Mouse (Mus musculus): ENCODE measurements around the gene Nipsnap3b. TPM values are rescaled to one million over a fixed set of nuclear protein-coding genes. Genes with fewer than 3 reads are reported as not detected.

Gene Nipsnap3b
- polyA plus RNA-seq, 1 experiment from 2014 or later, result 79.9 TPM

DNA sequence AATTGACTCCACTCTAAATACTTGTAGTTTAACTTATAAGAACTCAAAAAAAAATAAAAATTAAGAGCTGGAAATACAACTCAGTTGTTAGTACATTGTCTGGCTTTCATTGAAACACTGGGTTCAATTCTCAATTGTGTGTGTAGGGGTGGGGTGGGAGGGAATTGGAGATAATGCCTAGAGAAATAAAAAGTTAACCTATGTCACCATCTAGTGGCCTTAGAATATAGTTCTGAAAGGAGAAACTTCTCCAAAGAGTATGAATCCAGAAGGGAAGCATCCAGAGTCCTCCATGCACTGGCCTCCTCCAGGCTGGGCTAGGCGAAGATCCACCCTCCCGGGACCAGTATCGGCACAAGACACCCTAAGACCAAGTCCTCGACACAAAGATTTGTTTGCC lies 2.5 kb upstream of the Nipsnap3b start:
- DNase-seq (peak; percentile 64), ATAC-seq (ENCODE audit: insufficient read depth) (no peak)
- Histone ChIP-seq H3K4me1 (ENCODE audit: insufficient read depth) (no peaks in the 10 kb centered on the region; the same call in 1 of the 2 replicates), H3K27ac (ENCODE audit: low read depth) (no peak overlapping the region), H3K4me3 (ENCODE audit: low read depth, low read length) (no peak overlapping the region), H3K36me3 (ENCODE audit: insufficient read depth) (no peaks in the 10 kb centered on the region), H3K27me3 (ENCODE audit: insufficient read depth, low read length) (no peaks in the 10 kb centered on the region), H3K4me2 (no peak overlapping the region), H3K9me3 (ENCODE audit: low read depth, low read length) (no peaks in the 10 kb centered on the region), H3K9ac (no peak overlapping the region)
- 62% methylated on average over 4 of the region's 4 CpGs for WGBS
- TF ChIP-seq CTCF (IDR thresholded peaks at IDR 0.05; ENCODE audit: low read depth), result 0 out of 2 replicates have a peak, but pooled peaks have one; percentile 35

DNA sequence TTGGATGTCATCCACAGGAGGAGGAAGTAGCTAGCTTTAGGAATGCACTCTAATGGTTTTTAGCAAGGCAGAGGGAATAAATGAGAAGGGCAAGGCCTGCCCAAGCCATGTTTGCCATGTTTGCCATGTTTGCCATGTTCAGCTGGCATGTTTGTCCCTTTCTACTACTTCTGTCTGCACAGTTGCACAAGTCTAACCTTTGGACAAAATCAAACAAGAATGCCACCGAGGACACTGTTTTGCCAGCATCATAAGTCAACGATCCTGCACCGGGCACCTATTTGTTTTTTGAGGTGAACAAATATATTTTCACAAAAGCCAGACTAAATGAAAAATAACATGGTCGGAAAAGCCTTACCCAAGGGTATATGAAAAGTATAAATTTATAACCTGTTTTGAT lies 1.8 kb upstream of the Nipsnap3b start:
- WGBS, result 82% methylated on average over 4 of the region's 4 CpGs
- TF ChIP-seq CTCF (IDR thresholded peaks at IDR 0.05; ENCODE audit: low read depth), result no peak
- Histone ChIP-seq H3K4me1 (ENCODE audit: insufficient read depth) (no peaks in the 10 kb centered on the region; the same call in 1 of the 2 replicates), H3K9me3 (ENCODE audit: low read depth, low read length) (no peaks in the 10 kb centered on the region), H3K27me3 (ENCODE audit: insufficient read depth, low read length) (no peaks in the 10 kb centered on the region), H3K36me3 (ENCODE audit: insufficient read depth) (no peaks in the 10 kb centered on the region), H3K9ac (no peak overlapping the region), H3K27ac (ENCODE audit: low read depth) (no peak overlapping the region), H3K4me2 (no peak overlapping the region), H3K4me3 (ENCODE audit: low read depth, low read length) (no peak overlapping the region)
- DNase-seq, result no peak
- no peak for ATAC-seq (ENCODE audit: insufficient read depth)

DNA sequence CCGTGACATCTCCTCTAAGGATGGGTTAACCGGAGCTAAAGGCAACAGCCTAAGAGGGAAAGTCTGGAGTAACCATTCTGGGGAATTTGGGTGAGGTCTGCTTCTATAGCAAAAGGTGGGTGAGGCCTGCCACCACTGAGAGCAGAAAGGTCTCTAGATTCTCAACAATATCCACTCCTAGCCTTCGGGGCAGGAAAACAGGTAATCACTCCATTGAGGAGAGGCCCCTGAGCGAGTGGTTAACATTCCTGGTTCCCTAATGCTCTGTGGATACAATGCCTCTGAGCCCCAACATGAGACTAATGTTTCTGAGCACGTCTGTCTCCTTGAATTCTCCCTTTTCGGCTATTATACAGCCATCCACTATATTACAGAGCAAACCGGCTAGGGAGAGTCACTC lies 2.7 kb downstream of the Nipsnap3b start:
- ATAC-seq (ENCODE audit: insufficient read depth), result no peak
- WGBS, result 89% methylated on average over 7 of the region's 7 CpGs
- no peaks in the 10 kb centered on the region for H3K27me3 ChIP-seq (ENCODE audit: insufficient read depth, low read length)

DNA sequence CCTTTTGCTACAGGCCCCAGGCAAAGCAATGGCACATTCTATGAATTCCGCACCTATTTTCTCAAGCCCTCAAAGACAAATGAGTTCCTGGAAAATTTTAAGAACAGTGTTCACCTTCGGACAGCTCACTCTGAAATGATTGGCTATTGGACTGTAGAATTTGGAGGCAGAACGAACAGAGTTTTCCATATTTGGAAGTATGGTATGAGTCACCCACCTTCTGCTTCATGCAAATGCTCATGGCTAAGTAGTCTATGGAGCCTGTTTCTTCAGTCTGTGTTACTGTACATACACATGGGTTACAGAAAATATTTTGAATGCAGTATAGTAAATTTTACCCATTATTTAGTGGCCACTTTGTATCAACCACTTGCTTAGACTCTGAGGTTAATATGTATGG lies 3.3 kb downstream of the Nipsnap3b start:
- Histone ChIP-seq H3K9ac (no peak overlapping the region), H3K36me3 (ENCODE audit: insufficient read depth) (peaks cover 35% of the 10 kb centered on the region), H3K27ac (ENCODE audit: low read depth) (no peak overlapping the region), H3K4me1 (ENCODE audit: insufficient read depth) (no peaks in the 10 kb centered on the region; the same call in 1 of the 2 replicates), H3K9me3 (ENCODE audit: low read depth, low read length) (no peaks in the 10 kb centered on the region; the same call in 1 of the 2 replicates), H3K4me2 (no peak overlapping the region), H3K4me3 (ENCODE audit: low read depth, low read length) (no peak overlapping the region), H3K27me3 (ENCODE audit: insufficient read depth, low read length) (no peaks in the 10 kb centered on the region)
- no peak for DNase-seq
- ATAC-seq (ENCODE audit: insufficient read depth), result no peak
- WGBS, result 95% methylated on average over 3 of the region's 3 CpGs
- TF ChIP-seq CTCF (IDR thresholded peaks at IDR 0.05; ENCODE audit: low read depth), result no peak

More for the DNA sequence above, 2.7 kb downstream of the Nipsnap3b start:
- no peak overlapping the region for H3K4me2 ChIP-seq
- H3K36me3 ChIP-seq (ENCODE audit: insufficient read depth), result peaks cover 29% of the 10 kb centered on the region
- TF ChIP-seq CTCF (IDR thresholded peaks at IDR 0.05; ENCODE audit: low read depth), result no peak
- no peak for DNase-seq
- H3K9ac ChIP-seq, result no peak overlapping the region
- no peak overlapping the region for H3K27ac ChIP-seq (ENCODE audit: low read depth)
- no peak overlapping the region for H3K4me3 ChIP-seq (ENCODE audit: low read depth, low read length)
- no peaks in the 10 kb centered on the region; the same call in 1 of the 2 replicates for H3K4me1 ChIP-seq (ENCODE audit: insufficient read depth)
- H3K9me3 ChIP-seq (ENCODE audit: low read depth, low read length), result no peaks in the 10 kb centered on the region; the same call in 1 of the 2 replicates

DNA sequence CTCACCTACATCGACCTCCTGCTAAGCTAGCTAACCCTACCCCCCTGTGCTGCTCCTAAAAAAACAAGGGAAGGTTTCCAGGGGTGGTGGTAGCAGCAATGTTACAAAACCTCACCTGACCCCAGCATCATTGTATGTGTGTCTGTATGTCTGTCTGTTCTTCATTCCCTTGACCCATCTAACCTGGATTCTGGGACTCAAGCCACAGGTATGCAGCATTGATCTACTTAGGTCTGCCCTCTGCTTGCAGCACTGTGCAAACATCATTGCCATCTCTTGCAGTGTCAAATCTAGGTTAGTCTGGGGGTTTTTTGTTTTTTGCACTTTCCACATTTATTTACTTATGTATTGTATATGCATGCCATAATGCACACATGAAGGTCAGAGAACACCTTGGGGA lies 6.7 kb downstream of the Nipsnap3b start:
- Histone ChIP-seq H3K9me3 (ENCODE audit: low read depth, low read length) (no peaks in the 10 kb centered on the region; the same call in 1 of the 2 replicates), H3K4me3 (ENCODE audit: low read depth, low read length) (no peak overlapping the region), H3K4me1 (ENCODE audit: insufficient read depth) (no peaks in the 10 kb centered on the region), H3K27ac (ENCODE audit: low read depth) (no peak overlapping the region), H3K9ac (no peak overlapping the region), H3K4me2 (no peak overlapping the region), H3K27me3 (ENCODE audit: insufficient read depth, low read length) (no peaks in the 10 kb centered on the region), H3K36me3 (ENCODE audit: insufficient read depth) (peaks cover 58% of the 10 kb centered on the region)
- DNase-seq (no peak), ATAC-seq (ENCODE audit: insufficient read depth) (no peak)
- no peak for TF ChIP-seq CTCF (IDR thresholded peaks at IDR 0.05; ENCODE audit: low read depth)
- WGBS, result 86% methylated on average over 1 of the region's 1 CpGs

DNA sequence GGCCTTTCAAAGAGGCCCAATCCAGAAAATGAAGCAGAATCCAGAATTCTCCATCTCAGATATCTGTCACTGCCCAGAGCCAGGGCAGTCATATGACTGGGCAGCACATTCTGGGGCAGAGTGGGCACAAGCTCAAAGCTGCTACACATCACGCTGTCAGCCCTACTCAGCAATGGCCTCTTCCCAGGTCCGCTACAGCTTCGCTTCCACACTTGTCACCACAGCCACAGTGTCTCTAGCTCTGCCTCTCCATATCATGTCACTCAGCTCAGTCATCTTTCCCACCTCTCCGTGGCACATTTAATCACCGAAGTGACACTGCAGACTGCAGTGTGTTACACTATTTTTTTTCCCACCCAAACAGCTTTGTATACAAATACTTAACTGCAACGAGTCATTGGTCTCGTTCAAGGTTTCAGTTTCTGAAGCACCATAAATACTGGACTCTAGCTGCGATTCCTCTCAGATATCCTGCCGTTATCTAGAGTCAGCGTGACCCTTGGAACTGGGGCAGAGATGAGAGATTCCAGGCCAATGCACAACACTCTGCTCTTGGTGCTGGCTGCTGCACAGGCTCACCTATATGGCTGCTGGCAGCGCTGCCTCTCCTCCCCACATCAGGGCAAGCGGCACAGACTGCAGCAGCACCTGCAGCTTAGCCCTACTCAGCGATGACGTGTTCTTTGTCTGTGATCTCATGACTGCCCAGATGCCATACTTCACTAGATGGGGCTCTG lies 11.7 kb downstream of the Nipsnap3b start:
- no peak for TF ChIP-seq CTCF (IDR thresholded peaks at IDR 0.05; ENCODE audit: low read depth)
- whole genome bisulfite sequencing, result 90% methylated on average over 14 of the region's 14 CpGs
- Histone ChIP-seq H3K9ac (no peak overlapping the region), H3K36me3 (ENCODE audit: insufficient read depth) (peaks cover 44% of the 10 kb centered on the region), H3K4me2 (no peak overlapping the region), H3K9me3 (ENCODE audit: low read depth, low read length) (no peaks in the 10 kb centered on the region), H3K4me1 (ENCODE audit: insufficient read depth) (no peaks in the 10 kb centered on the region), H3K4me3 (ENCODE audit: low read depth, low read length) (no peak overlapping the region), H3K27ac (ENCODE audit: low read depth) (no peak overlapping the region), H3K27me3 (ENCODE audit: insufficient read depth, low read length) (no peaks in the 10 kb centered on the region)
- ATAC-seq (ENCODE audit: insufficient read depth) (no peak), DNase-seq (no peak)

DNA sequence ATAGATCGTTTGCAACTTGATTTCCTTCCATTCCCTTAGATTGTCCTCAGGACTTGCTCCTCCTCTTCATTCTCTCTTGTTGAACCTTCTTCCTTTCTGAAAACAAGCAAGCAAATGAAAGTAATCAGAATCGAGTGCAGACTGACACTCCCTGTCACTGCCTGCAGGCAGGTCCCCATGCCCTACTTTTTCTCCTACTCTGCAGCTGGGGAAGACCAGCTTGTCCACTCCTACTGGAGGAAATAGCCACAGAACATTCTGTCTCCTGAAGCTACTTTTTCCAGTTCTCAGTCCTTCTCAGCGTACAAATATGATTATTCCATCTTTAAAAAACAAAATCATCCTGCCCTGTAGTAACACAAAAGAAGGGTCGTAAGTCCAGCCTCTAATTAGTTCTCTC lies 12.7 kb downstream of the Nipsnap3b start:
- no peak for TF ChIP-seq CTCF (IDR thresholded peaks at IDR 0.05; ENCODE audit: low read depth)
- DNase-seq (no peak), ATAC-seq (ENCODE audit: insufficient read depth) (no peak)
- H3K36me3 ChIP-seq (ENCODE audit: insufficient read depth), result peaks cover 37% of the 10 kb centered on the region; the same call in 1 of the 2 replicates
- no peaks in the 10 kb centered on the region for H3K9me3 ChIP-seq (ENCODE audit: low read depth, low read length)
- H3K27ac ChIP-seq (ENCODE audit: low read depth), result no peak overlapping the region
- WGBS, result 89% methylated on average over 4 of the region's 4 CpGs
- no peak overlapping the region for H3K4me3 ChIP-seq (ENCODE audit: low read depth, low read length)
- no peaks in the 10 kb centered on the region for H3K4me1 ChIP-seq (ENCODE audit: insufficient read depth)
- H3K9ac ChIP-seq, result no peak overlapping the region
- no peak overlapping the region for H3K4me2 ChIP-seq
- H3K27me3 ChIP-seq (ENCODE audit: insufficient read depth, low read length), result no peaks in the 10 kb centered on the region
